Mouse (Mus musculus) heart, adult 2 months (tissue): ENCODE results near the gene Atp7b. TPM values are rescaled to one million over a fixed set of nuclear protein-coding genes. Genes with fewer than 3 reads are reported as not detected.

ENCODE experiments used
- DNase-seq, 2 experiments: peaks; one replicate each; pipeline ENCODE4 v3.0.0; 2021
- H3K27ac ChIP-seq: fragments of 200-600 bp; 2 replicates; pipeline ENCODE4 v1.8.1; 2022
- H3K27me3 ChIP-seq: fragments of 200-500 bp; 2 replicates; pipeline ENCODE4 v1.6.1; 2012; ENCODE audit warnings: mild to moderate bottlenecking, low read length, inconsistent platforms, mixed read lengths; ENCODE audit not compliant: control insufficient read depth, insufficient read depth
- H3K36me3 ChIP-seq: fragments of 200-500 bp; 2 replicates; pipeline ENCODE4 v1.6.1; 2012; ENCODE audit warnings: low read length, inconsistent platforms; ENCODE audit not compliant: control insufficient read depth, insufficient read depth
- H3K4me1 ChIP-seq: fragments of 200-500 bp; 2 replicates; pipeline ENCODE4 v1.6.1; 2011; ENCODE audit warnings: low read length; ENCODE audit not compliant: control insufficient read depth, insufficient read depth
- H3K4me3 ChIP-seq: fragments of 200-600 bp; 2 replicates; pipeline ENCODE4 v1.8.1; 2022
- H3K79me2 ChIP-seq: fragments of 200-500 bp; replicated peaks from 2 replicates; pipeline ENCODE4 v1.6.1; 2012; ENCODE audit warnings: mild to moderate bottlenecking, inconsistent platforms, low read length, moderate library complexity, mixed read lengths; ENCODE audit not compliant: control insufficient read depth, insufficient read depth
- H3K9ac ChIP-seq: fragments of 200-500 bp; 2 replicates; pipeline ENCODE4 v1.6.1; 2012; ENCODE audit warnings: low read depth, mild to moderate bottlenecking, control low read depth, inconsistent platforms, low read length, mixed read lengths
- CTCF ChIP-seq: fragments of 200-600 bp; IDR thresholded peaks from 2 replicates; pipeline ENCODE4 v1.8.1; 2022; ENCODE audit warnings: antibody characterized with exemption, mild to moderate bottlenecking, moderate library complexity
- EP300 ChIP-seq: fragments of 200-500 bp; IDR thresholded peaks from 2 replicates; pipeline ENCODE4 v1.6.1; 2011; ENCODE audit warnings: low read depth, low read length, control low read depth; ENCODE audit not compliant: insufficient read depth
- POLR2A ChIP-seq: fragments of 200-500 bp; IDR thresholded peaks from 2 replicates; pipeline ENCODE4 v1.6.1; 2011; ENCODE audit warnings: mild to moderate bottlenecking, low read depth, low read length, control low read depth; ENCODE audit not compliant: insufficient read depth
- WGBS: fragments of 180-500 bp; shearing (Covaris S2); methylation state at CpG from one replicate; pipeline ENCODE4 v1.1.7; 2018; 5-methylcytosine and 5-hydroxymethylcytosine counted together
- intact Hi-C: fragments of 180-260 bp; cut with DNase I; formaldehyde crosslinking; loops from one replicate; pipeline ENCODE4 v1.15.1; 2025
- polyA plus RNA-seq: library from polyadenylated mRNA; depleted of rRNA; stranded (reverse); fragments of >200 nt; gene quantifications from 2 replicates; pipeline ENCODE4 v1.2.3, GENCODE M21; 2012
- total RNA-seq, 2 experiments: library from RNA; stranded (reverse); gene quantifications; 2 replicates each; pipeline ENCODE4 v1.2.3; 2021

The Atp7b gene
- total and polyA plus RNA-seq, 3 experiments: 0.05 to 0.43 (median 0.07) TPM

DNA sequence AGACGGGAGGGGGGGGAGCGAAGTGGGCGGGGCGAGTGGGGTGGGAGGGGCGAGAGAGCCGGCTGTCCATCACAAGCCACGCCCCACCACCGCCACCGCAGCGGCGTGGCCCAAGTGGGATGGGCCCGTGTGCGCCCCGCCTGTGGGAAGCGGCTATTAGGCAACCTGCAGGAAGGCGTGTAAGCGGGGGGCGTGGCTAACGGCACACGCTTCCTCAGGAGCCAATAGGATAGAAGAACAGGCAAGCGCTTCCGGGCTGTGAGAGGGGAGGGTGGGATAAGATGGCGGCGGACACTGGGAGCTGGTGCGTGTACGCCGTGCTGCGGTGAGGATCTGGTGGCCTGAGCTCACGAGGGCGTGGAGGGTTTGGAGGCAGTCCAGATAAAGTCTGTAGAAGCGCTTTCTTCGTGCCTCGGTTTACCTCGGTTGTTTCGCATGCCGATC is 363 bp upstream of the Atp7b start, which contains the start of gene Alg11:
TSS of gene Alg11 (plus strand) at position 276 of the 444 bp plus-strand sequence.
- Histone ChIP-seq H3K27ac (peak within 1 kb of the TSS; percentile 24), H3K4me1 (no peaks in the 10 kb centered on the region), H3K4me3 (peak within 1 kb of the TSS; percentile 86), H3K36me3 (peaks cover 2% of the 10 kb centered on the region), H3K27me3 (no peaks in the 10 kb centered on the region; the same call in 1 of the 2 replicates), H3K79me2 (no peaks in the 10 kb centered on the region), H3K9ac (peak within 1 kb of the TSS; percentile 58)
- DNase-seq: peak; percentile 94 to 97
- WGBS: under 1% methylated on average over 30 of the region's 36 CpGs
- peak; percentile 50; the same call in 1 of the 2 replicates for TF ChIP-seq EP300
- TF ChIP-seq POLR2A: peak; percentile 98
- peak; percentile 19; the same call in 1 of the 2 replicates for TF ChIP-seq CTCF
- intact Hi-C loops: loop anchor here (5.0 kb wide), 1 partner anchor 107 kb away; the partner anchor contains the start of gene Nek3

DNA sequence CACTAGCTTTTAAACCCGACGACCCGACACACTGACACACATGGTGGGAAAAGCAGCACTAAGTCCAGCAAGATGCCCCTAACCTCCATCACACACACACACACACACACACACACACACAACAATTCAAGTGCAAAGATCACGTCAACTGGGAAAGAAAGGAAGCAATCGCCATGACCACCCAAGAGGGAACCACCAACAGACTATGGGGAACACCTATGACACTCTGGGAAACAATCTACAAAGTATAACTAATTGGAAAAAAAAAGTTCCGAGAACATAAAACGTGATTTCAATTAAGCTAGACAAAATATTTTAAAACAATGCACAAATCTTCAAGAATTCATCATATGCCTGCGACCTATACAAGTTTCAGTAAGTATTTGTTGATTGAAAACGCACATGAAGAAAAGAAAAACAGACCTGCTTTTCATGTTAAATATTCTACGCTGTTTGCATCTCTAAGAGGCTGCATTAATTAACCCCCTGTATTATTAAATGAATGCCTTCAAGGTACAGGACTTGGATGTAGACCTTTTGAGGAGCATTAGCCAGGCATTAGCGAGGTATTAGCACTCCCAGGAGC is 859 bp downstream of the Atp7b start:
- Histone ChIP-seq H3K27me3 (no peaks in the 10 kb centered on the region; the same call in 1 of the 2 replicates), H3K9ac (no peak overlapping the region), H3K27ac (no peak overlapping the region), H3K4me1 (no peaks in the 10 kb centered on the region), H3K4me3 (peak overlapping the region; percentile 86), H3K36me3 (peaks cover 2% of the 10 kb centered on the region), H3K79me2 (no peaks in the 10 kb centered on the region)
- TF ChIP-seq EP300 (no peak), POLR2A (no peak), CTCF (no peak)
- no peak for DNase-seq
- intact Hi-C loops: loop anchor here (5.0 kb wide), 1 partner anchor 123 kb away; no protein-coding TSS in a partner anchor
- 49% methylated on average over 11 of the region's 11 CpGs for WGBS

- peaks cover 2% of the 10 kb centered on the region for H3K36me3 ChIP-seq
- WGBS: 65% methylated on average over 9 of the region's 9 CpGs
- no peak overlapping the region for H3K9ac ChIP-seq
- intact Hi-C loops: loop anchor here (5.0 kb wide), 1 partner anchor 124 kb away; no protein-coding TSS in a partner anchor
- H3K27ac ChIP-seq: no peak overlapping the region
- H3K79me2 ChIP-seq: no peaks in the 10 kb centered on the region
- H3K27me3 ChIP-seq: no peaks in the 10 kb centered on the region; the same call in 1 of the 2 replicates
- H3K4me3 ChIP-seq: no peak overlapping the region
- DNase-seq: no peak
- TF ChIP-seq CTCF: no peak
- TF ChIP-seq EP300: no peak
- no peak for TF ChIP-seq POLR2A
- H3K4me1 ChIP-seq: no peaks in the 10 kb centered on the region
Measured at GRCm38 (mm10) chr8:22058368-22058767, 1.7 kb downstream of the Atp7b start.

DNA sequence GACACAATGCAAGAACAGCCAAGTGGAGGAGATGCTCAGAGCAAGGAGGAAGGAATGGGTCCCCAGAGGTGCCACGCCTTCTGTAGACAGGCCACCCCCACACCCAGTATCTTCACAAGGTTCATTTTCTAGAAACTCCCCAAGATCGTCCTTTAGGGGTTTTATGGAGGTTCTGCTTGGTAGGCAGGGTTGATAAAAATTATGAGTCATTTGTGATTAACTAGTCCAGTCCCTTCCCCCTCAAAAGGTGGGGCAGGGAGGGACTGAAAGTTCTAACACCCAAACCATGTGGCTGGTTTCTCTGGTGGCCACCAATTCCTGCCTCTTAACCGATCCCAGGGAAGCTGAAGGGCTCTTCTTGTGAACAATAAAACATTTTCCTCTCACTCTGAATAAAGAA is 3.3 kb downstream of the Atp7b start:
- H3K4me3 ChIP-seq: no peak overlapping the region
- no peak for TF ChIP-seq CTCF
- DNase-seq: no peak
- H3K4me1 ChIP-seq: no peaks in the 10 kb centered on the region
- no peak overlapping the region for H3K27ac ChIP-seq
- 75% methylated on average over 3 of the region's 3 CpGs for WGBS
- intact Hi-C loops: loop anchor here (5.0 kb wide), 1 partner anchor 125 kb away; no protein-coding TSS in a partner anchor
- H3K9ac ChIP-seq: no peak overlapping the region
- no peaks in the 10 kb centered on the region; the same call in 1 of the 2 replicates for H3K27me3 ChIP-seq
- H3K36me3 ChIP-seq: peaks cover 2% of the 10 kb centered on the region; the same call in 1 of the 2 replicates
- no peaks in the 10 kb centered on the region for H3K79me2 ChIP-seq

DNA sequence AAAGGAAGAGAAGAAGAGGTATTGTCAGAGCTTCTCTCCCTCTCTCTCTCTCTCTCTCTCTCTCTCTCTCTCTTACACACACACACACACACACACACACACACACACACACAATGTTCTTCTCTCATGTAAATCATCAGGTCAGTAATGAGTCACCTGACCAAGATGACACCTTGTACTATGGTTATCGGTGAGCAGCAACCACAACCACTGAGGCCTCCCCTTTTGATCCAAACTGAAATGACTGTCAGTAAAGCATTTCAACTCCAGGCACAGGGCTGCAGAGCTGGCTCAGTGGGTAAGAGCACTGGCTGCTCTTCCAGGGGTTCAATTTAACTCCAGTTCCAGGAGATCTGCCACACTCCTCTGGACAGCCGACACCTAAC is 4.6 kb downstream of the Atp7b start:
- WGBS: 91% methylated on average over 2 of the region's 2 CpGs
- H3K9ac ChIP-seq: no peak overlapping the region
- no peak overlapping the region for H3K4me3 ChIP-seq
- H3K79me2 ChIP-seq: no peaks in the 10 kb centered on the region
- no peak overlapping the region for H3K27ac ChIP-seq
- TF ChIP-seq EP300: no peak
- TF ChIP-seq CTCF: no peak
- TF ChIP-seq POLR2A: no peak
- DNase-seq: no peak
- no peaks in the 10 kb centered on the region; the same call in 1 of the 2 replicates for H3K27me3 ChIP-seq
- intact Hi-C loops: loop anchor here (5.0 kb wide), 1 partner anchor 127 kb away; no protein-coding TSS in a partner anchor
- H3K36me3 ChIP-seq: no peaks in the 10 kb centered on the region
- H3K4me1 ChIP-seq: no peaks in the 10 kb centered on the region

DNA sequence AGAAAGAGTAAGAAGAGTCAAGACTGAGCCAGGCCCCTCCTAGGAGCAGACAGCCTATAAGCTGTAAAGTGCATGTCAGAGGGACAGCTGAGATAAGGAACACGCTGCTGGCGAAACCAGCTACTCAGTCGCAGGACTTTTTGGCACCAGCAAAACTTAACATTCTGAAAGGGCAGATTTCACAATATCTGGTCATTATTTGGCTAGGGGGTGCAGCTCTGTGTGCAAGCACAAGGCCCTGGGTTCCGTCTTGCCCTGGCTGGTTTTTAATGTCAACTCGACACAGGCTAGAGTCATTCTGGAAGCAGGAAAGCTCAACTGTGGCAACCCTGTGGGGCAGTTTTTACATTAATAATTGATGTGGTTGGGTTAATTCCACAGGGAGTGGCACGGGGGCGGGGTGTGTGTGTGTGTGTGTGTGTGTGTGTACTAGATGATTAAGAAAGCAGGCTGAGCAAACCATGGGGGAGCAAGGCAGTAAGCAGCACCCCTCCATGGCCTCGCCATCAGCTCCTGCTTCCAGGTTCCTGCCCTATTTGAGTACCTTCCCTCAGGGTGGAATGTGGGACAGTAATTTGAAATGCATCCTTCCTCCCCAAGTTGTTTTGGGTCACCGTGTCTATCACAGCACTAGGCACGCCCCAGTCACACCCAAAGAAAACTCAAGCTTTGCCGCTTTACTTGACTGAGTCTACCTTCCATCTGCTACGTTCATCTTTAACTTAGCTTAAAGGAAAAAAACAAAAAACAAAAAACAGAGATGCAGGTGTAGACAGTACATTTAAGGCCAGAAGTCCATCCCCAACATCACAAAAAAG is 5.2 kb downstream of the Atp7b start:
- no peak overlapping the region for H3K4me3 ChIP-seq
- no peak overlapping the region for H3K27ac ChIP-seq
- TF ChIP-seq CTCF (no peak), EP300 (no peak), POLR2A (no peak)
- WGBS: 63% methylated on average over 12 of the region's 12 CpGs
- H3K4me1 ChIP-seq: no peaks in the 10 kb centered on the region
- intact Hi-C loops: loop anchor here (5.0 kb wide), 1 partner anchor 127 kb away; no protein-coding TSS in a partner anchor
- H3K9ac ChIP-seq: no peak overlapping the region
- H3K79me2 ChIP-seq: no peaks in the 10 kb centered on the region
- DNase-seq: no peak
- H3K36me3 ChIP-seq: no peaks in the 10 kb centered on the region
- no peaks in the 10 kb centered on the region; the same call in 1 of the 2 replicates for H3K27me3 ChIP-seq
